Mouse (Mus musculus) forebrain, embryonic 15.5 days (tissue): Measurements from ENCODE around the gene Tbc1d22b. TPM values are rescaled to one million over a fixed set of nuclear protein-coding genes. Genes with fewer than 3 reads are reported as not detected.
"Not testable (repeated sequence)": the region's sequence is repeated elsewhere in the genome, so short reads cannot be mapped to it uniquely, and the experiment has no call there.

Experiments
- ATAC-seq: fragments of 200-750 bp; cut with Nextera tagmentation; replicated peaks from 2 replicates; pipeline ENCODE4 v1.8.0; 2017; ENCODE audit warnings: mild to moderate bottlenecking, moderate TSS enrichment, moderate library complexity
- H3K27ac ChIP-seq: fragments of 300-500 bp; sonication (generic); replicated peaks from 2 replicates; pipeline ENCODE4 v1.5.1; 2015; ENCODE audit warnings: mild to moderate bottlenecking, inconsistent platforms
- H3K27me3 ChIP-seq: fragments of 300-500 bp; sonication (generic); 2 replicates; pipeline ENCODE4 v1.6.1; 2015; ENCODE audit warnings: inconsistent platforms
- H3K36me3 ChIP-seq: fragments of 300-500 bp; sonication (generic); 2 replicates; pipeline ENCODE4 v1.6.1; 2015; ENCODE audit warnings: mild to moderate bottlenecking, inconsistent platforms
- H3K4me1 ChIP-seq: fragments of 300-500 bp; sonication (generic); 2 replicates; pipeline ENCODE4 v1.6.1; 2015; ENCODE audit warnings: inconsistent platforms
- H3K4me2 ChIP-seq: fragments of 300-500 bp; sonication (generic); replicated peaks from 2 replicates; pipeline ENCODE4 v1.6.1; 2015; ENCODE audit warnings: mild to moderate bottlenecking, inconsistent platforms
- H3K4me3 ChIP-seq: fragments of 300-500 bp; sonication (generic); 2 replicates; pipeline ENCODE4 v1.5.1; 2015; ENCODE audit warnings: mild to moderate bottlenecking, inconsistent platforms
- H3K9ac ChIP-seq: fragments of 300-500 bp; sonication (generic); replicated peaks from 2 replicates; pipeline ENCODE4 v1.6.1; 2015; ENCODE audit warnings: mild to moderate bottlenecking, inconsistent platforms
- H3K9me3 ChIP-seq: fragments of 300-500 bp; sonication (generic); 2 replicates; pipeline ENCODE4 v1.6.1; 2016; ENCODE audit warnings: inconsistent platforms
- WGBS: fragments of 180-500 bp; shearing (Covaris S2); methylation state at CpG from one replicate; pipeline ENCODE4 v1.1.7; 2015; ENCODE audit warnings: mixed read lengths; 5-methylcytosine and 5-hydroxymethylcytosine counted together
- polyA plus RNA-seq: library from polyadenylated mRNA; unstranded; fragments of >200 nt; fragmentation: Nextera tagmentation; extraction: Ambion mirVana; gene quantifications from 2 replicates; pipeline ENCODE4 v1.2.1, GENCODE M21; 2015

The Tbc1d22b gene
- polyA plus RNA-seq, 1 experiment from 2014 or later: 22.3 TPM

GRCm38 (mm10) chr17:29518665-29519064 is 30.9 kb upstream of the Tbc1d22b start:
- not testable (repeated sequence) for H3K9ac ChIP-seq, H3K36me3 ChIP-seq, H3K4me1 ChIP-seq, H3K4me2 ChIP-seq, H3K9me3 ChIP-seq, ATAC-seq, H3K4me3 ChIP-seq, H3K27me3 ChIP-seq, H3K27ac ChIP-seq
- WGBS: 91% methylated on average over 5 of the region's 5 CpGs

GRCm38 (mm10) chr17:29519731-29520130 is 29.9 kb upstream of the Tbc1d22b start:
- H3K36me3 ChIP-seq: no peaks in the 10 kb centered on the region
- WGBS: 75% methylated on average over 8 of the region's 8 CpGs
- H3K4me3 ChIP-seq: no peak overlapping the region
- no peak for ATAC-seq
- H3K27ac ChIP-seq: no peak overlapping the region
- no peaks in the 10 kb centered on the region for H3K9me3 ChIP-seq
- H3K9ac ChIP-seq: no peak overlapping the region
- H3K4me1 ChIP-seq: no peaks in the 10 kb centered on the region
- no peak overlapping the region for H3K4me2 ChIP-seq
- no peaks in the 10 kb centered on the region for H3K27me3 ChIP-seq

- no peaks in the 10 kb centered on the region for H3K4me1 ChIP-seq
- H3K9ac ChIP-seq: no peak overlapping the region
- no peaks in the 10 kb centered on the region for H3K9me3 ChIP-seq
- no peak overlapping the region for H3K27ac ChIP-seq
- no peaks in the 10 kb centered on the region for H3K36me3 ChIP-seq
- H3K4me3 ChIP-seq: no peak overlapping the region
- H3K4me2 ChIP-seq: no peak overlapping the region
- H3K27me3 ChIP-seq: no peaks in the 10 kb centered on the region
- 77% methylated on average over 2 of the region's 2 CpGs for WGBS
- ATAC-seq: no peak
These were observed 24.0 kb upstream of the Tbc1d22b start for GRCm38 (mm10) chr17:29525613-29526012.

- no peak for ATAC-seq
- Histone ChIP-seq H3K4me3 (no peak overlapping the region), H3K4me1 (no peaks in the 10 kb centered on the region), H3K9me3 (no peaks in the 10 kb centered on the region), H3K4me2 (no peak overlapping the region), H3K27me3 (no peaks in the 10 kb centered on the region), H3K27ac (no peak overlapping the region), H3K9ac (no peak overlapping the region), H3K36me3 (no peaks in the 10 kb centered on the region)
- WGBS: 81% methylated on average over 8 of the region's 8 CpGs
These were observed 20.9 kb upstream of the Tbc1d22b start for GRCm38 (mm10) chr17:29528568-29529187.

- Histone ChIP-seq H3K4me1 (no peaks in the 10 kb centered on the region), H3K9me3 (no peaks in the 10 kb centered on the region), H3K9ac (no peak overlapping the region), H3K27me3 (no peaks in the 10 kb centered on the region), H3K4me3 (no peak overlapping the region), H3K4me2 (no peak overlapping the region), H3K27ac (no peak overlapping the region), H3K36me3 (no peaks in the 10 kb centered on the region)
- ATAC-seq: no peak
- WGBS: 88% methylated on average over 4 of the region's 6 CpGs
These were observed 19.1 kb upstream of the Tbc1d22b start for GRCm38 (mm10) chr17:29530508-29530907.

- Histone ChIP-seq H3K36me3 (no peaks in the 10 kb centered on the region), H3K27ac (no peak overlapping the region), H3K27me3 (no peaks in the 10 kb centered on the region), H3K4me2 (no peak overlapping the region), H3K9me3 (no peaks in the 10 kb centered on the region), H3K9ac (no peak overlapping the region), H3K4me3 (no peak overlapping the region), H3K4me1 (no peaks in the 10 kb centered on the region)
- WGBS: 80% methylated on average over 9 of the region's 9 CpGs
- ATAC-seq: no peak
These were observed 18.3 kb upstream of the Tbc1d22b start for GRCm38 (mm10) chr17:29531278-29531677.

- H3K27me3 ChIP-seq: no peaks in the 10 kb centered on the region
- no peak overlapping the region for H3K4me3 ChIP-seq
- no peak overlapping the region for H3K4me2 ChIP-seq
- no peak overlapping the region for H3K9ac ChIP-seq
- no peaks in the 10 kb centered on the region for H3K4me1 ChIP-seq
- H3K27ac ChIP-seq: no peak overlapping the region
- ATAC-seq: no peak
- H3K36me3 ChIP-seq: no peaks in the 10 kb centered on the region
- 43% methylated on average over 10 of the region's 10 CpGs for WGBS
- H3K9me3 ChIP-seq: no peaks in the 10 kb centered on the region
These were observed 17.7 kb upstream of the Tbc1d22b start for GRCm38 (mm10) chr17:29531757-29532384.

GRCm38 (mm10) chr17:29533866-29534265 is 15.7 kb upstream of the Tbc1d22b start:
- Histone ChIP-seq H3K4me3 (no peak overlapping the region), H3K27ac (no peak overlapping the region), H3K36me3 (no peaks in the 10 kb centered on the region), H3K4me2 (no peak overlapping the region), H3K9me3 (no peaks in the 10 kb centered on the region), H3K9ac (no peak overlapping the region), H3K4me1 (no peaks in the 10 kb centered on the region), H3K27me3 (no peaks in the 10 kb centered on the region)
- ATAC-seq: no peak
- WGBS: 91% methylated on average over 11 of the region's 11 CpGs

GRCm38 (mm10) chr17:29540426-29540825 is 9.2 kb upstream of the Tbc1d22b start:
- no peak overlapping the region for H3K4me2 ChIP-seq
- no peak overlapping the region for H3K4me3 ChIP-seq
- no peak overlapping the region for H3K27ac ChIP-seq
- H3K4me1 ChIP-seq: no peaks in the 10 kb centered on the region
- H3K9ac ChIP-seq: no peak overlapping the region
- H3K9me3 ChIP-seq: no peaks in the 10 kb centered on the region
- 88% methylated on average over 8 of the region's 8 CpGs for WGBS
- H3K27me3 ChIP-seq: no peaks in the 10 kb centered on the region
- H3K36me3 ChIP-seq: no peaks in the 10 kb centered on the region
- ATAC-seq: no peak

GRCm38 (mm10) chr17:29541419-29541818 is 8.2 kb upstream of the Tbc1d22b start:
- no peaks in the 10 kb centered on the region for H3K9me3 ChIP-seq
- H3K36me3 ChIP-seq: no peaks in the 10 kb centered on the region
- no peak overlapping the region for H3K4me2 ChIP-seq
- H3K27ac ChIP-seq: no peak overlapping the region
- H3K9ac ChIP-seq: no peak overlapping the region
- ATAC-seq: no peak
- no peaks in the 10 kb centered on the region for H3K27me3 ChIP-seq
- no peak overlapping the region for H3K4me3 ChIP-seq
- H3K4me1 ChIP-seq: no peaks in the 10 kb centered on the region
- WGBS: 74% methylated on average over 14 of the region's 14 CpGs

- no peaks in the 10 kb centered on the region for H3K36me3 ChIP-seq
These were observed 6.5 kb upstream of the Tbc1d22b start for GRCm38 (mm10) chr17:29542831-29543690.

GRCm38 (mm10) chr17:29544064-29544463 is 5.5 kb upstream of the Tbc1d22b start:
- Histone ChIP-seq H3K9me3 (no peaks in the 10 kb centered on the region), H3K9ac (no peak overlapping the region), H3K27ac (no peak overlapping the region), H3K4me1 (no peaks in the 10 kb centered on the region), H3K27me3 (no peaks in the 10 kb centered on the region), H3K36me3 (no peaks in the 10 kb centered on the region), H3K4me2 (no peak overlapping the region), H3K4me3 (no peak overlapping the region)
- ATAC-seq: no peak
- WGBS: 78% methylated on average over 2 of the region's 2 CpGs

More at GRCm38 (mm10) chr17:29542831-29543690, 6.5 kb upstream of the Tbc1d22b start:
- WGBS: 72% methylated on average over 19 of the region's 19 CpGs
- no peaks in the 10 kb centered on the region for H3K27me3 ChIP-seq
- H3K4me3 ChIP-seq: no peak overlapping the region
- H3K4me1 ChIP-seq: no peaks in the 10 kb centered on the region
- ATAC-seq: no peak
- no peaks in the 10 kb centered on the region for H3K9me3 ChIP-seq
- no peak overlapping the region for H3K27ac ChIP-seq
- H3K4me2 ChIP-seq: no peak overlapping the region
- H3K9ac ChIP-seq: no peak overlapping the region
